Mouse (Mus musculus) midbrain, embryonic 12.5 days (tissue): Measurements from ENCODE around the gene Ccdc141. TPM values are rescaled to one million over a fixed set of nuclear protein-coding genes. Genes with fewer than 3 reads are reported as not detected.

ENCODE experiments used
- ATAC-seq: fragments of 200-750 bp; cut with Nextera tagmentation; 2 replicates; pipeline ENCODE4 v1.8.0; 2017; ENCODE audit warnings: low read depth, moderate TSS enrichment, moderate library complexity; ENCODE audit not compliant: low FRiP score
- H3K27ac ChIP-seq: fragments of 300-500 bp; sonication (generic); replicated peaks from 2 replicates; pipeline ENCODE4 v1.5.1; 2016; ENCODE audit warnings: mild to moderate bottlenecking
- H3K27me3 ChIP-seq: fragments of 300-500 bp; sonication (generic); 2 replicates; pipeline ENCODE4 v1.6.1; 2016; ENCODE audit warnings: mild to moderate bottlenecking
- H3K36me3 ChIP-seq: fragments of 300-500 bp; sonication (generic); 2 replicates; pipeline ENCODE4 v1.6.1; 2016
- H3K4me1 ChIP-seq: fragments of 300-500 bp; sonication (generic); 2 replicates; pipeline ENCODE4 v1.6.1; 2016
- H3K4me2 ChIP-seq: fragments of 300-500 bp; sonication (generic); replicated peaks from 2 replicates; pipeline ENCODE4 v1.6.1; 2016; ENCODE audit warnings: mild to moderate bottlenecking, moderate library complexity
- H3K4me3 ChIP-seq: fragments of 300-500 bp; sonication (generic); 2 replicates; pipeline ENCODE4 v1.5.1; 2016; ENCODE audit warnings: mild to moderate bottlenecking
- H3K9ac ChIP-seq: fragments of 300-500 bp; sonication (generic); replicated peaks from 2 replicates; pipeline ENCODE4 v1.6.1; 2016; ENCODE audit warnings: mild to moderate bottlenecking, moderate library complexity
- H3K9me3 ChIP-seq: fragments of 300-500 bp; sonication (generic); 2 replicates; pipeline ENCODE4 v1.6.1; 2016; ENCODE audit warnings: mild to moderate bottlenecking
- WGBS: fragments of 180-500 bp; shearing (Covaris S2); methylation state at CpG from one replicate; pipeline ENCODE4 v1.1.7; 2016; 5-methylcytosine and 5-hydroxymethylcytosine counted together
- polyA plus RNA-seq: library from polyadenylated mRNA; unstranded; fragments of >200 nt; fragmentation: Nextera tagmentation; extraction: Ambion mirVana; gene quantifications from 2 replicates; pipeline ENCODE4 v1.2.1, GENCODE M21; 2016

The Ccdc141 gene
- polyA plus RNA-seq, 1 experiment from 2014 or later: 4.7 TPM

DNA sequence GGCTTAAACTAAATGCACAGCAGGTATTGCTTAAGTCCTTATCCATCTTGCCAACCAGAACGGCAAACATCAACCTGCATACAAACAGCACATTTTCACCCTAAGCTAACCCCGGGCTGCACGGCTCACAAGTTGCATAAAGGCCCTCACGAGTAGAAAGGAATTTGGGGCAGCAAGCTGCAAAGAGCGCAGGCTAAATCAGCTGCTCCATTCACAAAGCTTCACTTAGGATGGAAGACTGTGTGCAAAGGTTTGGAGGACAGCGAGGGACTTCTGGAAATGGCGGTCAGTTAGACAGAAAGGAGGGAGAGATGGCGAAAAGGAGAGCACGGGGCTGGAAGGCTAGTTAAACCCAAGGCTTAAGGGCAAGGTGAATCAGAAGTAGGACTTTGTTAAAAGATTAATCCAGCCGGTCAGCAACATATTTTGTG, 1.8 kb upstream of the Ccdc141 start:
- Histone ChIP-seq H3K27ac (0 out of 2 replicates have a peak overlapping the region, but pooled peaks have one; percentile 25), H3K4me1 (peaks cover 25% of the 10 kb centered on the region), H3K9me3 (no peaks in the 10 kb centered on the region), H3K36me3 (no peaks in the 10 kb centered on the region), H3K27me3 (peaks cover 6% of the 10 kb centered on the region), H3K9ac (no peak overlapping the region), H3K4me3 (no peak overlapping the region), H3K4me2 (peak overlapping the region; percentile 40)
- no peak for ATAC-seq
- WGBS: 10% methylated on average over 10 of the region's 10 CpGs

DNA sequence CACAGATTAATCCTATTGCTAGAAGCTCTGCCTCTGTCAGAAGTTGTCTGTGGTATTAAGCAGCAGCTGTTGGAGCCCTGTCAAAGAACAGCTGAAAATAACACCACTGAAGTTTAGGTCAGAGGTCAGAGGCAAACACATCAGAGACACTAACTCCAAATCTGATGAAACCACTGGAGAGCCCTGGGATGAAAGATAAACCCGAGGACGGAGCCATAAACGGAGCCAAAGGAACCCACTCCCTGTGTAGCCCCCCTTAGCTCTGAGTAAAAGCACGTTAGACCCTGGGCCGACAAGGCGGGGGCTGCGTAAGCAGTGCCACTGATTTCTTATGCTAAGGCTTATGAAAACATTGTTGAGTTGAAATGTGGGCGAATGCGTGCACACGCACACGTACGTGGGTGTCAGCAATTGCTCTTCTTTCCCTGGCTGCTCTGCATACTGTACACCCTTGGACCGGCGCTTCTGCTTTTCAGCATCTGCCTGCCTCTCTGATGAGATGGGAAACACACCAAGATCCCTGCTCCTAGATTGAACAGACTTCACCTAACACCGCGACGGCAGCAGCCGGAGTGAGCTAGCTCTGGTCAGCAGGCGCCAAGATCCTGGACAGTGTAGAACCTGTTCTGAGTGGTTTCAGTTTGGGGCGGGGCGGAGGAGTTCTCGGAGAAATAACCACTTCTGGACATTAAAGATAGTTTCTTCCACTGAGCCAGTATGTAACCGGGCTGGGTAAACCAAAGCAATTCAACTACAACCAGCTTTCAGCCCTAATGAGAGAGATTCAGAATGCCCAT, 1.2 kb upstream of the Ccdc141 start:
- Histone ChIP-seq H3K9me3 (no peaks in the 10 kb centered on the region), H3K4me1 (peaks cover 25% of the 10 kb centered on the region), H3K4me3 (peak overlapping the region; percentile 14; the same call in 1 of the 2 replicates), H3K27ac (0 out of 2 replicates have a peak overlapping the region, but pooled peaks have one; percentile 25), H3K36me3 (no peaks in the 10 kb centered on the region), H3K4me2 (peak overlapping the region; percentile 40), H3K9ac (no peak overlapping the region), H3K27me3 (peaks cover 6% of the 10 kb centered on the region)
- WGBS: 28% methylated on average over 23 of the region's 23 CpGs
- peak; percentile 64 for ATAC-seq

DNA sequence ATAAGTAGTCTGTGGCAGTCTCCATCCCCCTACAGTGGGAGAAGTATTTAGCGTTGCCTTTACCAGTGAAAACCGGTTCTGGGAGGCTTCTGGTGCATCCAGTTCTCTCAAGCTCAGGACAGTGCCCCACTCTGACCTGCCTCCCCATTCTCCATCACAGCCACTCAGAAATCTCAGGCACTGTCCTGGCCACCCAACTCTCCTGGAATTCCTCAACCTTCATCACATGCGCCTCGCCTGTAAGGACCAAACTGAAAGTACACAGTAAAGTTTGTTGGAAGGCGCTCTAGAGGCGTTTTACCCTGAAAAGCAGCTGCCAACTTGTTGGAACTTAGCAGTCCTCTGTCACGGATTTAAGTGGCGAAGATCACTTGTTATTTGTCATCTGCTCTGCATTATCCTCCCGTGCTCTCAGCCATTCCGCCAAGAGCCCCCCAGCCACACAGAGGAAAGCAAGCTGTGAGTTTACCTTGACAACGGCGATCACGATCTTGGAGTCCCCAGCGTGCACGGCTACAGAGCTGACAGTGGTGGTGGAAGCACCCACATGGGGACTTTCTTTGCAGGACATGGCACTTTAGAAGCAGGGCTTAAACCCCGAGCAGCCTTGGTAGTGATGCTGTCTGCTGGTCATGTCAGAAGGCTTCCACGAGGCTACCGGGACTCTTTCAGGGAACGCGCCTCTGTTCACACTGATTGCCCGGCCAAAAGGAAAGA, 362 bp downstream of the Ccdc141 start:
- Histone ChIP-seq H3K4me1 (peaks cover 25% of the 10 kb centered on the region), H3K27ac (no peak overlapping the region; the same call in 1 of the 2 replicates), H3K9ac (peak overlapping the region; percentile 54), H3K9me3 (no peaks in the 10 kb centered on the region), H3K36me3 (no peaks in the 10 kb centered on the region), H3K4me2 (peak overlapping the region; percentile 67), H3K4me3 (peak overlapping the region; percentile 44), H3K27me3 (peaks cover 6% of the 10 kb centered on the region)
- ATAC-seq: peak; percentile 74
- WGBS: 3% methylated on average over 21 of the region's 21 CpGs

DNA sequence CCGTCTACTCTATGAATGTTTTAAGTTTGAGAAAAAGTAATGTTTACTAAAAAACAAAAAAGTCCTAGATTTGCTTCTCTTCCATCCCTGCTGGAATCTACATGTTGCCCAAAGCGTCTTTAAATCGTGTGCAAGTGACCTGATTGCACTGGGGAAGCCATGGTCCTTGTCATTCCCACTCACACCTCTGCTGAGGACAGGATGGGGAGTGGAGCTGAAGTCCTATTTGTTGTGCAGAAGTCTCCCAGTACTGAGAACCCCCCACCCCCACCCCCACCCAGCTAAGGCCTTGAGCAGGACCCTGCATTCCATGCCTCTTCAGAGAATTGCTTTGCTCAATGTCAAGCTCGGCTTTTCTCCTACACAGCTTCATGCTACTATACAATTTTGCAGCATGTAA, 1.2 kb downstream of the Ccdc141 start:
- peaks cover 6% of the 10 kb centered on the region for H3K27me3 ChIP-seq
- no peaks in the 10 kb centered on the region for H3K36me3 ChIP-seq
- H3K9ac ChIP-seq: no peak overlapping the region
- H3K4me2 ChIP-seq: no peak overlapping the region
- no peak overlapping the region for H3K4me3 ChIP-seq
- no peaks in the 10 kb centered on the region for H3K9me3 ChIP-seq
- 70% methylated on average over 4 of the region's 4 CpGs for WGBS
- peaks cover 25% of the 10 kb centered on the region for H3K4me1 ChIP-seq
- no peak for ATAC-seq
- H3K27ac ChIP-seq: no peak overlapping the region

DNA sequence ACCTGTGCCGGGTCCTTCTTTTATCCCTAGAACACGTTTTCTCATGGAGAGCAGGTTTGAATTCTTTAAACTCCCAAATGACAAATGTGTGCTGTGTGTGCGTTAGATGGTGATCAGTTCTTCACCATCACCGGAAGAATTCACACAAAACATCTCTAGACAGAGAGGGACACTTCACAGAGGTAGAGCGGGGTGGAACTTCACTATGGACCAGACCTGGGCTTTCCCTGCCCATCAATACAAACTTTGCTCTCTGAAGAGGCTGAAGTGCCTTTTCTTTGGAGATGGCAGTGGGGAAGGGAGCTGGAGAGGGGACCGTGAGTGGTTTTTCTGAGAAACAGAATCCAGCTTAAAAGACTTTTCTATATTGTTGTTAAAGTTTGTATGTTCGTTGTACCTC, 1.7 kb downstream of the Ccdc141 start:
- Histone ChIP-seq H3K27ac (no peak overlapping the region), H3K27me3 (peaks cover 6% of the 10 kb centered on the region), H3K9me3 (no peaks in the 10 kb centered on the region), H3K4me1 (peaks cover 25% of the 10 kb centered on the region), H3K36me3 (no peaks in the 10 kb centered on the region), H3K9ac (no peak overlapping the region), H3K4me3 (no peak overlapping the region), H3K4me2 (no peak overlapping the region)
- 88% methylated on average over 7 of the region's 7 CpGs for WGBS
- no peak for ATAC-seq

DNA sequence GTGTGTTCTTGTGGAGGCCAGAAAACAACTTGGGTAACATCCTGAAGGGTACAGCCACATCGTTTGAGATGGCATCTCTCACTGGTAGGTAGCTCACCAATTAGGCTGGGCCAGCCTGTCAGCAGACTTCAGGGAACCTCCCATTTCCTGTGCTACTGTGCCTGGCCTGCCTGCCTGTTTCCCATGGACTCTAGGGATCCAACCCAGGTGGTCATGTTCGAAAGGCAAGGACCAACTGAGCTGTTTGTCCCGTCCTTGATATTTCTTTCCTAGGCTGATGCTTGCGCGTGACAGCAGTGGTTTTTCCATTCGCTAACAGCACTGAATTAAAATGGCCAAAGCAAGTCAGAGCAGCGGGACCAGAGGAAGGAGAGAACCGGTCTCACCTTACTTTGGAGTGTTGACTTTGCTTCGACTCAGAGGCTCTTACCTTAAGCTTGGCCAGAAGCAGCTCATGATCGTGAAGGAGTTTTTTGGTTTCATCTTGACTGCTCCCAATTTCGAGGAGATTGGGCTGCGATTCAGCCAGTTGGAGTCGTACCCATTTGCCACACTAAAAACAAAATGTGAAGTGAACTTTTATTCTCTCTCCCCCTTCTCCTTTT, 2.3 kb downstream of the Ccdc141 start:
- Histone ChIP-seq H3K27me3 (peaks cover 6% of the 10 kb centered on the region), H3K36me3 (no peaks in the 10 kb centered on the region), H3K4me1 (peaks cover 25% of the 10 kb centered on the region), H3K4me2 (no peak overlapping the region), H3K9me3 (no peaks in the 10 kb centered on the region), H3K27ac (no peak overlapping the region), H3K4me3 (no peak overlapping the region), H3K9ac (no peak overlapping the region)
- 90% methylated on average over 13 of the region's 13 CpGs for WGBS
- ATAC-seq: no peak

DNA sequence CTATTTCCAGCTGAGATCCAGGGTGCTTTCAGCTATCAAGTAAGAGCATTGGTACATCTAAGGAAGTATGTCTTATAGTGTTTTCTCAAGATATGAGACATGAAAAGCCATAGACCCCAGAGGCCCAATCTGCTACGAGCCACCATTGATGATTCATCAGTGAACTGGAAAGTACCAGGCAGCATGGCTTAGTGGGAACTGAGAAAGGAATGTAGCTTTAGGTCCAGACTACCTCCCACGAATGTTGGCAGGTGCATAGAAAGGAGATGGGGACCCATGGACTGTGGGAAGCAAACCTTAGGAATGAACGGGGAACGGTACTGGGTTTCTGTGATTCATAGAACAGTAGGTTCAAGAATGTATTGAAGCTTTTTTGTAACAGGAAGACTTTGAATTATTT, 4.1 kb downstream of the Ccdc141 start:
- H3K4me3 ChIP-seq: no peak overlapping the region
- H3K4me2 ChIP-seq: no peak overlapping the region
- no peaks in the 10 kb centered on the region for H3K36me3 ChIP-seq
- no peak for ATAC-seq
- H3K27ac ChIP-seq: no peak overlapping the region
- WGBS: 87% methylated on average over 4 of the region's 4 CpGs
- H3K9ac ChIP-seq: no peak overlapping the region
- H3K9me3 ChIP-seq: no peaks in the 10 kb centered on the region
- peaks cover 14% of the 10 kb centered on the region for H3K4me1 ChIP-seq
- peaks cover 6% of the 10 kb centered on the region for H3K27me3 ChIP-seq

DNA sequence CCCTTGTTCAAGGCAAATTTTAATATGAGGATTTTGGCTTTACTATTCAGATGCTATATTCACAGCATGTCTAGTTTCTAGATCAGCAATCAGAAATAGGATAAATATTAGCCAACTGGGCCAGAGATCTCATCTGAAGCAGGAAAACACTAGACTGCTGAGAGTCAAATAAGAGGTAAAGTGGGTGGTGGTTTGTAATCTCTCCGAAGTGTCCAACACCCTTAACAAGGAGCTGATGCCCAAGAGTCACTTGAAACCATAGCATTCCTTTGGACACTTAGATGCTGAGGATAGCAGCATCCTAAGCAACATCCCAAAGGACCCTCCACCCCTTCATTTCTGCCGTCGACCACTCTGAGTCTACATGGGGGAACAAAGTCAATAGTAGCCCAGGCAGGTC, 5.8 kb downstream of the Ccdc141 start:
- Histone ChIP-seq H3K9ac (no peak overlapping the region), H3K4me2 (no peak overlapping the region), H3K4me1 (peaks cover under 1% of the 10 kb centered on the region; the same call in 1 of the 2 replicates), H3K9me3 (no peaks in the 10 kb centered on the region), H3K4me3 (no peak overlapping the region), H3K36me3 (no peaks in the 10 kb centered on the region), H3K27ac (no peak overlapping the region), H3K27me3 (peaks cover 3% of the 10 kb centered on the region; the same call in 1 of the 2 replicates)
- WGBS: 90% methylated on average over 3 of the region's 3 CpGs
- no peak for ATAC-seq

DNA sequence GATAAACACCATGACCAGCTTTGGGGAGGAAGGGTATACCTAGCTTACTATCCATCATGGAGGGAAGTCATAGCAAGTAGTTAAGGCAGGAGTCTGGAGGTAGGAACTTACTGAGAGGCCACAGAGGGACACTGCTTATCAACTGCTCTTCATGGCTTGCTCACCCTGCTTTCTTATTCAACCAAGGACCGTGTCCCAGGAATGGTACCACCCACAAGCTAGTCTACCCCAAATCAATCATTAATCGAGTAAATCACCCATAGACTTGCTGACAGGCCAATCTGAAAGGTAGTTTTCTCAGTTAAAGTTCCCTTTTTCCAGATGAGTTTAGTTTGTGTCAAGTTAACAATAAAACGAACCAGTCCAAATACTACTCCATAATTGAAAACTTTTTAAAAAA, 7.1 kb downstream of the Ccdc141 start:
- H3K27ac ChIP-seq: no peak overlapping the region
- H3K9ac ChIP-seq: no peak overlapping the region
- no peaks in the 10 kb centered on the region for H3K36me3 ChIP-seq
- H3K27me3 ChIP-seq: no peaks in the 10 kb centered on the region
- H3K4me2 ChIP-seq: no peak overlapping the region
- ATAC-seq: no peak
- WGBS: 87% methylated on average over 3 of the region's 3 CpGs
- no peaks in the 10 kb centered on the region for H3K4me1 ChIP-seq
- H3K4me3 ChIP-seq: no peak overlapping the region
- H3K9me3 ChIP-seq: no peaks in the 10 kb centered on the region

DNA sequence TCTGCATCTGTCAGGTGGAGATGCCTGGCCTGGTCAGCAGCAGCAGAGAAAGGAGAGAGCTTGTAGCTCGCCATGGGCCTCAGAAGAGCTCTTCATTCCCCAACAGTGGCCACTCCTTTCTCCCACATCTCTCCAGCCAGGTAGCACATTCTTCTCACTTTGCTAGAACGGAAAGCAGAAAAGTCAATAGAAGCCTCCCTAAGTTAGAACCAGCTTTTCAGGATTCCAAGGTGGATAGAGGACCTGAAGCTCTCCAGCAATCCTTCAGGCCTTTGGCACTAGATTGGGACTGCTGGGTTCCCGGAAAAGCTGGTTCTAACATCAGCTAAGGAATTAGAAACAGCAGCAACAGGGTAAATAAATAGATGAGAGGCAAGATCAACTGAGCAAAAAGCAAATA, 8.3 kb downstream of the Ccdc141 start:
- H3K4me1 ChIP-seq: no peaks in the 10 kb centered on the region
- H3K9ac ChIP-seq: no peak overlapping the region
- no peaks in the 10 kb centered on the region for H3K9me3 ChIP-seq
- no peak overlapping the region for H3K4me2 ChIP-seq
- WGBS: 95% methylated on average over 3 of the region's 3 CpGs
- H3K36me3 ChIP-seq: no peaks in the 10 kb centered on the region
- no peaks in the 10 kb centered on the region for H3K27me3 ChIP-seq
- H3K27ac ChIP-seq: no peak overlapping the region
- H3K4me3 ChIP-seq: no peak overlapping the region
- no peak for ATAC-seq

DNA sequence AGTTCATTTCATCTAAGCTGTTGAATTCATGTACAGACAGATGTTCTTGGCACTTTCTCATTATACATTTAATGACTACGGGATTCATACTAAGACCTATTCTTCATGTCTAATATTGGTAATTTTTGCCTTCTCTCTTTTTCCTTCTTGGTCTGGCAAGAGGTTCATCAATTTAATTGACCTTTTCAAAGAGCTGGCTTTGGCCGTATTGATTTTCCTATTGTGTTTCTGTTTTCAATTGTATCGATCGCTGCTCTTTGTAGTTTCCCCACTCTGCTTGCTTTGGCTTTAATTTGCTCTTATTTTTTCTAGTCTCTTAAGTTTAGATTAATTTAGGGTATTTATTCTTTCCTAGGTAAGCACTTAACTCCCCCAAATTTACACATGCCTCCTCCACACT, 12.9 kb downstream of the Ccdc141 start:
- H3K36me3 ChIP-seq: no peaks in the 10 kb centered on the region
- no peak for ATAC-seq
- no peaks in the 10 kb centered on the region for H3K9me3 ChIP-seq
- H3K27me3 ChIP-seq: no peaks in the 10 kb centered on the region
- no peak overlapping the region for H3K4me2 ChIP-seq
- H3K4me3 ChIP-seq: no peak overlapping the region
- H3K27ac ChIP-seq: no peak overlapping the region
- H3K4me1 ChIP-seq: no peaks in the 10 kb centered on the region
- H3K9ac ChIP-seq: no peak overlapping the region
- WGBS: 91% methylated on average over 4 of the region's 4 CpGs

DNA sequence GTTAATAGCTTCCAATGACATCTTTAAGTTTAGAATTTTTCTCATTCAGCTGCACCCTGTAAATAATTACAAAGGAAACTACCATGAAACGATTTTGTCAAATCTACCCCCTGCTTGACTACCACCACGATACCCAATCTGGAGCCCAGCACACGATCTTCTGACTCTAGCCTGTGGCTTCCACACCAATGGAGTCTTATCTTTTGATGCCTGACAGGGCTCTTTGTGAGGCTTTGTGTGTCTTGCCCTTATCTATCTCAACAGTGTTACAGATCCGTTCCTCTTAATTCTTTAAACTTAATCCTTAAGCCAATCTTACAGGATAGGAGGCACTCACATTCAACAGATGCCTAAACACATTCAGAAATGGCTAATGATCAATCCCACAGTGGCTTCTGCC, 16.4 kb downstream of the Ccdc141 start:
- H3K27ac ChIP-seq: no peak overlapping the region
- ATAC-seq: no peak
- H3K36me3 ChIP-seq: no peaks in the 10 kb centered on the region
- H3K4me3 ChIP-seq: no peak overlapping the region
- H3K4me1 ChIP-seq: peaks cover 5% of the 10 kb centered on the region; the same call in 1 of the 2 replicates
- H3K9ac ChIP-seq: no peak overlapping the region
- 40% methylated on average over 4 of the region's 4 CpGs for WGBS
- no peaks in the 10 kb centered on the region for H3K9me3 ChIP-seq
- no peak overlapping the region for H3K4me2 ChIP-seq
- H3K27me3 ChIP-seq: no peaks in the 10 kb centered on the region
